Mouse (Mus musculus) urinary bladder, adult 18-20 months (tissue): ENCODE measurements around the gene Foxn3.

Source experiments
- DNase-seq, 2 experiments: peaks; one replicate each; pipeline ENCODE4 v3.0.0; 2022; ENCODE audit warnings: low spot score in 2 of 2, mixed read lengths in 2 of 2

Foxn3 gene

GRCm38 (mm10) chr12:99356660-99357059 is 206.7 kb downstream of the Foxn3 start:
- no peak for DNase-seq

DNA sequence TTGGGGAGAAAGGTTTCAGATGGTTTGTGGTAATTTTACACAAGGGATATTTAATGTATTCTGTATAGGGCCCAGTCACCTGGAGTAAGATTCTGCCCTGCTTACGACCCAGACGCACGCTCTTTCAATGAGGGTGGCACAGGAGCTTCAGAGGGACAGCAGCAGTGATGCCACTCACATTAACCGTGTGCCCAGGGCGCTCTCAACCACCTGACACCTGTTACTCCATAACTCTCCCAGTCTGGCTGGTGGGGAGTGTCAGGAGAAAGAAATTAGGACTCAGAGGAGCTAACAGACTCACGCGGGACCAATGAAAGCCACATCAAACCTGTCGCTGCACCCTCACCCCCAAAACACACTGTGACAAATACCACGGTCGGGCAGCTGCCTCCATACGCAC is 209.7 kb downstream of the Foxn3 start:
- no peak for DNase-seq

DNA sequence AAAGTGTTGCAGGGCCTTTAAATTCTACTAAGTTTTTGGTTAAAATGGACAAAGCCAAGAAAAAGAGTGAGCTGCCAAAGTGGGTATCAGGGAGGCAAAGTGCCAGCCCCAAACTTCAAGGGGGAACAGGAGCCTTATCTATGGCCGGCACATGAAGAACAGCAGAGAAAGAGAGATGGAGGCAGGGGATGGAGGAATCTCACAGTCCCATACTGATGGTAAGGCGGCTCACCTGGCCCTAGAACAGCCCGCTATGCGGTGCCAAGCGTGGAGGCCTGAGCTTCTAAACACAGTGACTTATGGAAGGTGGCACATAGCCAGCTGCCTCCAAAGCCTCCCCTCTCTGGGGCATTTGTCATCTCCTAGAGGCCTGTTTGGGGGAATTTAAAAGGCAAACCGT is 210.8 kb downstream of the Foxn3 start:
- DNase-seq = no peak

GRCm38 (mm10) chr12:99352136-99352535 is 211.2 kb downstream of the Foxn3 start:
- peak in 1 of 2 experiments; percentile 40 for DNase-seq

- peak; percentile 32 to 63 for DNase-seq
These were observed 211.7 kb downstream of the Foxn3 start for GRCm38 (mm10) chr12:99351731-99352130.

DNA sequence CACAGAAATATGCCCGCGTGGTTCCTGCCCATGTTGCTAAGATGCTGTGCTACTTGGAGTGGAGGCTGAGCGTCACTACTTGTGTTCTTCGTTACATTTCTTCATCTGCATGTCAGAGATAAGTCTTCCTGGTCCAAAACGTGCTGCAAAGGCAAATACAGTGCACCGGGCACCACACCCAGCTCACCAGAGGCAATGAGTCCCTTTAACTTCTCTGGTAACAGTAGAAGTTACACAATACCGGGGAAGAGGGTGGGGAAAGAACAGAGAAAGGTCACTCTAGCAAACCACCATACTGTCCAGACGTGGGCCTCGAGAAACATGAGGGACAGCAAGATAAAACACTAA is 213.8 kb downstream of the Foxn3 start:
- DNase-seq = no peak

DNA sequence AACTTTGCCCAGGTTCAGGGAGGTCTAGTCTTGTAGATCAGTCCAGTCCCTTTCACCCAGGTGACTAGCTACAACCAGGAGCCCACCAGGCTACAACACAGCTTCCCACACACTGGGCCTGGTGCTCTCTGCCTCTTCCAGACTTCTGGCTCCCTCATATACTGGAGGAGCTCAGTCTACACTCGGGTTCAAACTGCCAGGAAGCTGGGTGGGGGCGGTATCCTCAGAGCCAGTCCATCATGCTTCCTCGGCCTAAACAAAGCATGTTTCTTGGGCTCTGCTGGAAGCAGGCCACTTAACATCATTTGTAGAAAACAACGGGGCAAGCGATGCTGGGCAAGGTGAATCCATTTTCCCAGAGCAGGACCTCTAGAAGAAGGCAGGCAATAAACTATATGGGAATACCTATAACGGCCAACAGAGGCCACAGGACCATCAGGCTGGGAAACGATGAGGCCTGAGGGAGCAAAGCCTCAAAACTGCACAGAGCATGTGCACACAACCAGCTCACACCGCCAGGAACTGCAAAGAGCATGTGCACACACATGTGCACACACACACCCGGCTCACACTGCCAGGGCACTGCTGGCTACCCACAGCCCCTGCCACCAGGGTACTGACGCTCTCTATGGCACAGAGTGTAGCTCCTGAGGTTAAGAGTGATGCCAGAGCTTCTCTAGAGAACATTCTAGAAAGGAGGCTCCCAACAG is 214.3 kb downstream of the Foxn3 start:
- no peak for DNase-seq

DNA sequence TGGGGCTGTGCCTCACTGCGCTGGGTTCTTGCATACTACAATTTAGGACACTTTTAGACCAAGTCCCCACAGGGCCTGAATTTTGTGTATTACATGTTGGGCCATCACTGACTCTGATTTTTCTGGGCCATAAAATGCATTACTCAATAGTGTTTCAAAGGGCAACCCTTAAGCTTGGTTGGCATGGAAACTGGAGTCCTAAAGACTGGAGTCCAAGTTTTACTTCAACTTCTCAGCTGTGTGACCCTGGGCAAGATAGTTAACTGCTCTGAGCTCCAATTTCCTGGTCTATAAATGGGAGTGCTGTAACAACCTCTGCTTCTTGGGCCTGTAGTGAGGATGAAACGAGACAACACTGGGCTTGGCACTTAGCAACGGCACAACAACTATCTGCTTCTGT is 215.9 kb downstream of the Foxn3 start:
- no peak for DNase-seq

GRCm38 (mm10) chr12:99346982-99347381 is 216.4 kb downstream of the Foxn3 start:
- DNase-seq = no peak

GRCm38 (mm10) chr12:99345323-99345722 is 218.1 kb downstream of the Foxn3 start:
- DNase-seq = no peak

GRCm38 (mm10) chr12:99343378-99343777 is 220.0 kb downstream of the Foxn3 start:
- DNase-seq = no peak

GRCm38 (mm10) chr12:99342160-99342559 is 221.2 kb downstream of the Foxn3 start:
- DNase-seq = no peak

GRCm38 (mm10) chr12:99341751-99342150 is 221.6 kb downstream of the Foxn3 start:
- DNase-seq = no peak

DNA sequence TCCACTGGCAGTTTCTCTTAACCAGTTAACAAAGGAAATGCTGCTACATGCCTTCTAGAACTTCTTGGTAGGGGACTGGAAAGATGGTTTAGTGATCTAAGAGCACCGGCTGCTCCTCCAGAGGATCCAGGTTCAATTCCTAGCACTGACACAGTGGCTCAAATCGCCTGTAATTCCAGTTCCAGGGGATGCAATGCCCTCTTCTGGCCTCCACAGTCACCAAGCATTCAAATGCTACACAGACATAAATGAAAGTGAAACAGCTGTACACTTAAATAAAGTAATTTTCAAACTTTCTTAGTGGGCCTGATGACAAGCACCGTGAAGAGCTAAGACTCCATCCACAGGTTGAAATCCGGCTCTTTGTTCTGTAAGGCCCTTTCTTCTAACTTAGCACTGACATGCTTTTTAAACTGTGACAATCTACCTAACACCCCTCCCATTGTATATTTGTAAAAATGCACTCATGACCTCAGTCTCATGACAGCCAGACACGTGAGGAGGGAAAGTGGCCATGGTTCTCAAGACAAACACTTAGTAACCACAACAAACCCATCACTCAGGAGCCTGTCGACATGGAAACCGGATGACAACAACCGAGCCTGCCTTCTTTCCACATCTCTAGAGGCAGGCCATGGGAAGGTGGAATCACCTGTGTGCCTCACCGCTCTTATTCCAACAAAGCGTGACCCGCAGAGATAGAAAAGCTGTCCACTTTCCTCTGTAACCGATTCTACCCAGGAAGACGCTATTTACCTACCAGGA is 222.8 kb downstream of the Foxn3 start:
- no peak for DNase-seq

DNA sequence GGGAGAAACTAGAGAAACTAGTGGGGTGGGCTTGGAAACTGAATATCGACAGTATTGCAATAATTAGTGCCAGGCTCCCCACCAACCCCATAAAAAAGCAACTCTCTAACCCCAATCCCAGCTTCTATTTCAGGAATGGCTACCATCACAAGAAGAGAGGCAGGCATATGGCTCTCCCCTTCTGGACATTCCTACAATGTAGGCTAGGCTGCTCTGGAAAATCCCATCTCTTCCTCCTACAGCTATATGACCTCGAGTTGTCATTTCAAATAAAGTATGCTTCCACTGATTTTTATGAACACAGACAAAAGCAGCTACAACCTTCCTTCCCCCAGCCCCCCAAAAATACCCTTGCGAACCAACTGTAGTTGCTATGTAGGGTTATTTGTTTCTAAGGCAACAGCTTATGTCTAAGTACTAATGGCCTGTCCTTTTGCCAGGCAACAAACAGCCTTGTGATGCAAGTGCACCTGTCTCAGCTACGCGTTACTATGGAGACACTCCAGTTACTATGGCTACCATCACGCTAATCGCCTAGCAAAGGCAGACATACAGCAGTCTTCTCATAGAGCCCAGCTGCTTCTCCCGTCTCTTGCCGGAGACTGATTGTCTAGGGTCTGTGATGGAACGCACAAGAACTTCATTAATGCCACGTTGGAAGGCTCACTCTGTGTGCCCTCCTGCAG is 223.6 kb downstream of the Foxn3 start:
- no peak for DNase-seq

- no peak for DNase-seq
These were observed 224.6 kb downstream of the Foxn3 start for GRCm38 (mm10) chr12:99338754-99339153.

DNA sequence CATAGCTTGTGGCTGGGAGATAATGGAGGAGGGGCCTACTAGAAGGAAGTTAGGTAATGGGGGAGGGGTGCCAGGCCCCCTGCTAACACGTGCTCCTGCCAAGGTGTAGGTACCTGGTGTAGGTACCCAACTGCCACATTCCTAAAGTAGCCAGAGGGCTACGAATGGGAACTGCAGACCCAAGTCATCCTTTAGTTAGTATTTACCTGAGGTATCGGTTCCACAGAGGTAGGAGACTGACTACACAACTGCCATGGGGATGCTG is 226.3 kb downstream of the Foxn3 start:
- DNase-seq = no peak

GRCm38 (mm10) chr12:99336349-99337170 is 226.8 kb downstream of the Foxn3 start:
- DNase-seq = peak in 1 of 2 experiments; percentile 57

DNA sequence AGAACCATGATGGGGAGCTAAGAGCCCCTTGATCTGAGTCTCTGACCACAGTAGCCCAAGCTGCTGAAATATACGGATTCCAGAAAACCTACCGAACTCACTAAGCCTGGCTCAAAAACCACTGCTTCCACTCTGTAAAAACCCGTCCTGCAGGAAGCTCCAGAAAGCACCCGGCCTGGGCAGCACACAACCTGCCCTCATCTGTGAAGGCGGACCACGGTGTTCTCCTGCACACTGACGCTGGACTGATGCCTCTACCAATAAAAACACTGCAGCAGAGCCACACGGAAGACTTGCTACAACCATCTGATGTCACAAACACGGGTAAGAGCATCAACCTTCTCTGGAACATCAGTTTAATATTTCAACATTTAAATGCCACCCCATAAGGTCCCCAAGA is 227.8 kb downstream of the Foxn3 start:
- peak; percentile 28 to 36 for DNase-seq

- DNase-seq = no peak
These were observed 229.4 kb downstream of the Foxn3 start for GRCm38 (mm10) chr12:99334026-99334425.

- no peak for DNase-seq
These were observed 229.9 kb downstream of the Foxn3 start for GRCm38 (mm10) chr12:99333304-99333968.
